Mouse (Mus musculus): ENCODE results near the gene Rps11.
"Not testable (repeated sequence)": the region's sequence is repeated elsewhere in the genome, so short reads cannot be mapped to it uniquely, and the experiment has no call there.

Gene Rps11

DNA sequence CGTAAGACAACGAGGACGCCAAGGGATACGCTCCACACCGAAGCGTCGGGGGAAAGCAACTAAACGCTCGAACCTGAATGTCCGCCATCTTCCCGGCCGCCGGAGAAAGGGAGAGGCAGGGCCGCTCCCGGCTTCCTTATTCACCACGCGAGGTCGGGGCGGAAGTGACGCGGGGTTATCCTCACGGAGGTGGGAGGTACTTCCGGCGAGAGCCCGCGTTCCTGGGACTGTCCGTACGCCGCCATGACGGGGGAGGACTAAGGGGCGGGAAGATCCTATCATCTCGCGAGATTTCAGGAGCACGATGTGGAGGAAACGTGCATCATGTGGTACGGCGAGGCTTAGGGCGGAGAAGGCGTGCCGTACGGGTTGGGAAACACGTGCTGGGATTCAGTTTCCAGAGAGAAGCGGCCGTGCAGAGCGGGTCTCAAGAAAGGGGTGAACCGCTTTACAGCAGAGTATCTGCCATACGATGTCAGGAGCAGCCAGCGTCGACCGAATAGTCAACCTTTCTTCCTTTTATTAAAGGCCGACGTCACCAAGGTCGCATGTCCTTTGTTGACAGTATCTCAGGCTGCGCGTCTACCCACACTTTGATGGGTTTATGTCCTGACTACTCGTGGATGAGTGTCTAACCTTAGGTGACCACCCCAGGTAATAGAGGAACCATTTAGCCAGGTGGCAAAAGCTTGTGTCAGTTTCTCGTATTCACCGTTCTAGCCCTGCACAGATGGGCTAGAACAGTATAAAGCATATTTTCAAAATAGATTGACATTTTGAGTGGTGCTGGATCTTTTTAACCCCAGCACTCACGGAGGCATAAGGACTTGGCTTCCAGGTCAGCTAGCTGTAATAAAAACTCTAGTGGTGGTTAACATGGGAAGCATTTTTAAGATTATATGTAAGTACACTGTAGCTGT is at the start of gene Rps11:
TSS of gene Rps11 (minus strand) at position 216 of the 920 bp plus-strand sequence.
- peak; percentile 96 for DNase-seq (ENCODE audit: low spot score)

DNA sequence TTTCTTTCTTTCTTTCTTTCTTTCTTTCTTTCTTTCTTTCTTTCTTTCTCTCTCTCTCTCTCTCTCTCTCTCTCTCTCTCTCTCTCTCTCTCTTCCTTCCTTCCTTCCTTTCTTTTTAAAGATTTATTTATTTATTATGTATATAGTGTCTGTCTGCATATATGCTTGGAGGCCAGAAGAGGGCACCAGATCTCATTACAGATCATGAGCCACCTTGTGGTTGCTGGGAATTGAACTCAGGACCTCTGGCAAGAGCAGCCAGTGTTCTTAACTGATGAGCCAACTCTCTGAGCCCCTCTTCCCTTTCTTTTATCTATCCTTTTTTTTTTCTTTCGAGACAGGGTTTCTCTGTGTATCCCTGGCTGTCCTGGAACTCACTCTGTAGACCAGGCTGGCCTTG is 49.5 kb upstream of the Rps11 start:
- not testable (repeated sequence) for DNase-seq (ENCODE audit: low spot score)

DNA sequence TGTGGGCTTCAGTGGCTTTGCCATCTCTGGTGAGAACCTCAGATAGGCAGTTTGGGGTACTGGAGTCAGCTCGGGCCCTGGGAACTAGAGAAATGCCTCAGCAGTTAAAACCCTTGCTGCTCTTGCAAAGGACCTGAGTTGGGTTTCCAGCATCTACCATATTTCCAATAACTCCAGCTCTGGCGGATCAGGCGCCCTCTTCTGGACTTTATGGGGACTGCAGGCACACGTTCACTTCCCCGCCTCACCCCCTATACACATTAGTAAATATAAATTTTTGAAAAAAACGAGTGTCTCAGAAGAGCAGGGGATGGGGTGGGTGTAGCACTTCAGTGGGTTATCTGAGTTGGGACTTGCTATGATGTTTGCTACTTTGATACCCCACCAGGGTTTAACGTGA is 48.7 kb upstream of the Rps11 start:
- peak; percentile 66 for DNase-seq (ENCODE audit: low spot score)

DNA sequence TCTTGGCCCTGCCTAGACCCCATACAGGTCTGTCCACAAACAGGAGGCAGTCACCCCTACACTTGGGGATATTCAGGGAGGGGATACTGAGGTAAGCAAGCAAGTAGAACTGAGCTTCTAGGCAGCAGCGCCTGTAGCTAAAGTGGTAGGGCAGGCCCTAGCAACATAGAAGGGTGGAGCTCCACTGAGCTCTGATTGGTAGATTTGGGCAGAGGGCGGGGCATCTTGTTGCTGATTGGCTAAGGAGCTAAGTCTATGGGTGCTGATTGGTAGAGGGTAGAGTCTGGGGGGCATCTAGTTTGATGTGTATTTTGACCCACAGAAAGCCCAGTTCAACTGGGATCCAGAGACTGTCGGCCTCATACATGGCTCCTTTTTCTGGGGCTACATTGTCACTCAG is 45.3 kb upstream of the Rps11 start:
- no peak for DNase-seq (ENCODE audit: low spot score)

DNA sequence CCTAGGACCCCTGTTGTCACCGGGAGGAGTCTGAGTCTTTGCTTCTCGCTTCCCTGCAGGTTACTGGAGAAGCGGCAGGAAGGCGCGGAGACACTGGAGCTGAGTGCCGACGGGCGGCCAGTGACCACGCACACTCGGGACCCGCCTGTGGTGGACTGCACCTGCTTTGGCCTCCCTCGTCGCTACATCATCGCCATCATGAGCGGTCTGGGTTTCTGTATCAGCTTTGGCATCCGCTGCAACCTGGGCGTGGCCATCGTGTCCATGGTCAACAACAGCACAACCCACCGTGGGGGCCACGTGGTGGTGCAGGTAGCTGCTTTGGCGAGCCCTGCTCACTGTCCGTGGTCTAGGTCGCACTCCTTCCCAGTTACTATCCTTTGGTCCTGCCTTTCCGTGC is 44.4 kb upstream of the Rps11 start:
- no peak for DNase-seq (ENCODE audit: low spot score)

DNA sequence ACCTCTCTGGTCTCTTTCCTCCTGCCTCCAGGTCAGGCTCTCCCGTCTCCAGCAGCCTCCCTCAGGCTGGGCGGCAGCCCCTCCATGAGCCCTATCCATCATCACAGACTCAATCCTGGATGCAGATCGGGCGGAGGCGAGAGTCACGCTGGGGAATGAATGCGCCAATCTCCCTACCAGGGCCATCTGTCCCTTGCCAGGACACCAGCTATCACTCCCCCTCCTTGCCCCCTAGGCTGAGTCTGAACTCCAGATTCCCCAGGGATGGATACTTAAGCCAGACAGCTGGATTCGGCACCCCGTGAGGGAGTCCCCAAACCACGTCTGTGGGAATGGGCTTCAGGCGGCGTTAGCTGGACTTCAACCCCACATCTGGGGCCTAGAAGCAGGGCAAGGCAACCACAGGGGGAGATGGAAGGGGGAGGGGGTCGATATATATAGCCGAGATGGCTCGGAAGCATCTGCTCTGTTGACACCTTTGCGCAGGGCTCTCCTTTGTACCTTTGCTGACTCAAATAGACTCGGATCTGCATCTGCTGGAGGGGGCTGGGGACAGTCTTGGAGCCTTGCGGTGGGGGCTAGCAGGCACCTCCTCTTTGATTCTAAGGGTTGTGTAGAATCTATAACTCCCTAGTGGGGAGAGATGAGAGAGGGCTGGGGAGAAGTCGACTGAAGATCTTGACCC is 43.7 kb upstream of the Rps11 start:
- DNase-seq (ENCODE audit: low spot score): no peak

DNA sequence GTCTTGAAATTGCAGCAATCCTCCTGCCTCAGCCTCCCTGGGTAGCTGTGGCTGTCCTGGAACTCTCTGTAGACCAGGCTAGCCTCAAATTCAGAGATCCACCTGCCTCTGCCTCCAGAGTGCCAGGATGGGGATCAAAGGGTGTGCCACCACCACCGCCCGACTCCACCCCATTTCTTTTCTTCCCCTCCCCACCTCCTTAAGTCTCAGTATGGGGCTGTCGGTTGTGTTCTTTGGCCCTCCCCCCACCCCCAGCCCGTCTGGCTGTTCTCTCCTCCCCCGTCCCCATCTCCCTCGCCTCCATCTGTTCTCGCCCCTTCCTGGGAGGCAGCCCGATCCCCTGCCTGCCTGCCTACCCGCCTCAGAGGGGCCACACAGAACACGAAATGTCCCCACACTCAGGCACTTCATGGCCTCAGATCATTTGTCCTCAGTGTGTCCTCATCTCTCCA is 42.7 kb upstream of the Rps11 start:
- DNase-seq (ENCODE audit: low spot score): no peak

DNA sequence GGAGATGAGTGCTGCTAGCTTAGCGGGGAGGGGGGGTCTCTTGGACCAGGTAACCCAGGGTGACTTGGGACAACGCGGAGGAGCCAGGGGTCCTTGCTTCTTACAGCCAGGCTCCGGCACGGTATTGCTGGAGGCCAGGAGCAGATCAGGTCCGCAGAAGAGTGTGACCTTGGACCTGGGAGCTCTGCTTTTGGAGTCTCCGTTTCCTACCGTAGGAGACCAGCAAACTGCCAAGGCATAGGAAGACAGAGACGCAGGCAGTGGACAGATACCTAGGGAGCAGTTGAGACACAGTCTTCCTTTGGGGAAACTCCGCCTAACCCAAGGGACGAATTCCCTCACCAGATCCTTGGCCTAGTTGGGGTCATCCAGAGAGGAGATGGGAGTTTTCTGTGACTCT is 41.5 kb upstream of the Rps11 start:
- DNase-seq (ENCODE audit: low spot score): no peak

DNA sequence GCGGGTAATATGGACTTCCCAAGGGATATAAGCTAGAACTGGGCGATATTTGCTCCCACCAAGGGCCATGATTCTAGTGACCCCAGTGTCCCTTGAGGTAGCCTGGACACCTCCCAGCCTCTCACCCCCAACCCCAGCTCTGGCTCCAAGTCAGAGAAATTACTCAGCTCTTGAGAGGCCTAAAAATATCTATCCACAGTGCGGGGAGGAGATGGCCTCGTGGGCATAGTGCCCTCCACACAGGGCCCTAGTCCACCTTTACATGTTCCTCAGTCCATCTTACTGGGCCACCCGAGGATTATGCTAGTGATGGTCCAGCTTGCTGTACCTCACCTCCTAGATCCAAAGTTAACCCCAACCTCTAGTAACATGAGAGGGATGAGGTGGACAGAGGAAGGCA is 40.6 kb upstream of the Rps11 start:
- no peak for DNase-seq (ENCODE audit: low spot score)

DNA sequence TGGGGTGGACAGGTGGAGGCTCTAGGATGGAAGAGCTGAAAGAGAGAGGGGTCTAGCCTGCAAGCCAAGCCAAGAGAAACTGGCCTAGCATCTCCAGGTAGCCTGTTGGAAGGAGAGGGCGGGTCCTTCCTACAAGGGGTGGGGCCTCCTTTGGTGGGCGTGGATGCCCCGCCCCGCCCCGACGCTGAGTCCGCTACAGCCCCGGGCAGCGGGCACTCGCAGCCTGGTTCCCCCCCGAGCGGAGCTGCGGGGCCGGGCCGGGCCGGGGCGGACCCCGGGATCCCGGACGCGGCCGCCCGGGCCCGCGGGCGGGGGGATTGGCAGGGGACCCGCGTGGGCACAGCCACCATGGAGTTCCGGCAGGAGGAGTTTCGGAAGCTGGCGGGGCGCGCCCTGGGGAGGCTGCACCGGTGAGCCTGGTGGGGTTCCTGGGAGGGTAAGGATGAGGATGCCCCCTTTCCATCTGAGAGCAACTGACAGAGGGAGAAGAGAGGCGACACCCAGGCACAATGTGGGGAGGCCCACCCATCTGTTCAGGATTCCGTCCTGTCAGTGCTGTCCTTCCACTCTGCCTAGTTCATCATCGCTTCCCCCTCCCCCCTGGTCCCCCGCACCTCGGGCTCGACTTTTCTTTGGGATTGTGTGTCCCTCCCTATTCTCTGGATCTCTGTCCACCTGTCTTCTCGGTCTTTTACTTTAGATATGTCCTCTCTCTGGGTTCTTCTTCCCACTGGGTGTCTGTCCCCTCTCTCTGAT is 39.7 kb upstream of the Rps11 start, which contains the start of gene Slc17a7:
TSS of gene Slc17a7 (plus strand) at position 215 of the 756 bp plus-strand sequence.
- DNase-seq (ENCODE audit: low spot score): no peak

DNA sequence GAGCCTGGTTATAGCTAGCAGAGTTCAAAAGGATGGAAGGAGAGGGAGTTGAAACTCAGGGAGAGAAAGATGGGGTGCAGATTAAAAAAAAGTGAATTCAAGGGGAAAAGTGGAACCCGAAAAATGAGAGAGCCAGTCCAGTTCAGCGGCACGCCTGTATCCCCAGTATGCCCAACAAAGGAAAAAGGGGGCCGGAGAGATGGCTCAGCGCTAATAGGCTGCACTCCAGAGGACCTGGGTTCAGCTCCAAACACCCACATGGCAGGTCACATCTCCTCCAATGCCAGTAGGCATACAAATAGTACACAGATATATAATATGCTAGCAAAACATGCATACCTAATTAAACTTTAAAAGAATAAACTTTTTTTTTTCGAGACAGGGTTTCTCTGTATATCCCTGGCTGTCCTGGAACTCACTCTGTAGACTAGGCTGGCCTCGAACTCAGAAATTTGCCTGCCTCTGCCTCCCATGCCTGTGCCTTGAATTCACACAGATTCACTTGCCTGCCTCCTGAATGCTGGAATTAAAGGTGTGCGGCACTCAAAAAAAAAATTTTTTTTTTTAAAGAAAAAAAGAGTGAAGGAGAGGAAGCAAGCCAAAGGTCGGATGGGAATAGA is 38.9 kb upstream of the Rps11 start:
- no peak for DNase-seq (ENCODE audit: low spot score)

DNA sequence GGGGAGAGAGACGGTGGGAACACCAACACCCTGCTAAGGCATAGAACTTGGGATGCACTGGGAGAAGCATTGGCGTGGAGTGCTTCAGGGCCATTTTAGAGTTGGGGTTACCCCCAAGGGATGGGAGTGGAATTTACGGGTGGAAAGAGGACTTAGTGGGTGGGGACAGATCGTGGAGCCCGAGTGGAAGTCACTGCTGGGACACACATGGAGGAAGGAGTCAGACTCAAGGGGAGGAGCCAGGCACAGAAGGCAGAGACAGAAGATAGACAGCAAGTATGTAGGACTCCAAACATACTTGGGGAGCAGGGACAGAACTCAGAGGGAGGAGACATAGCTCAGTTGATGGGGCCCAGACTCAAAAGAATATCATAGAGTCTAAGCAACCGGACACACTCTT is 38.3 kb upstream of the Rps11 start:
- DNase-seq (ENCODE audit: low spot score): no peak

DNA sequence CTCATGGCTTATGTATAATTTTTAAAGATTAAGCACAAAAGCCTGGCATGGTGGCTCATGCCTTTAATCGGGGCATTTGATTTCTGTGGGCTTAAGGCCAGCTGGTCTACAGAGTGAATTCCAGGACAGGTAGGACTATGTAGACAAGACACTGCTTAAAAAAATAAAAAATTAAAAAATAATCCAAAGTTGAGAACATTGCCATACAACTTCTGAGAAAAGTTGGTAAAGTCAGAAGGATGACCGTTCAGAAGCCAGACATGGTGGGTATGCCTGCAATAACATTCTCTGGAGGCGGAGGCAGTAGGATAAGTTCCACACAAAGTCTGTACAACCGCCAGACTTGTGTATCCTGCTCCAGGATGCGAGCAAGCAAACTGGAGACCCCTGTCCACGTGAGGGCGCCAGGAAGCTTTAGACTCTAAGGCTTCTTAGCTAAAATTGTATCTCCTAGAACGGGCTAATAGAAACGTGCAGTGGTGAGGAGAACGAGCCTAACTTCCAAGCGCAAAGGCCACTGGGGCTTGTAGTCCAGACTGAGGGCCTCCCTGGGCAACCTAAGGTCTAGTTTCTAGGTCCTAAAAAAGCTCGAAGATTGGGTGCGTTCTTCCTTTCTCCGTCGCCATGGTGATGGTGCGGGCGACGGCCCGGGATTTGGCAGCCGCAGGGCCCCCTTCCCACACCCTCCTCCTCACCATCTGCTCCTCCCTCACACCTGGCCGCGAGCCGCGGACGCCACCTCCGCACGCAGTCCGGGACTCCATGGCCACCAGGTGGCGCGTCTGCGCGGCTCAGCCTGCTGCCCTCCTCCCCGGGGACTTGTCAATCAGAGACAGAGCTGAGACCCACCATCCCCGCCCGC is 37.6 kb upstream of the Rps11 start:
- DNase-seq (ENCODE audit: low spot score): peak; percentile 97

DNA sequence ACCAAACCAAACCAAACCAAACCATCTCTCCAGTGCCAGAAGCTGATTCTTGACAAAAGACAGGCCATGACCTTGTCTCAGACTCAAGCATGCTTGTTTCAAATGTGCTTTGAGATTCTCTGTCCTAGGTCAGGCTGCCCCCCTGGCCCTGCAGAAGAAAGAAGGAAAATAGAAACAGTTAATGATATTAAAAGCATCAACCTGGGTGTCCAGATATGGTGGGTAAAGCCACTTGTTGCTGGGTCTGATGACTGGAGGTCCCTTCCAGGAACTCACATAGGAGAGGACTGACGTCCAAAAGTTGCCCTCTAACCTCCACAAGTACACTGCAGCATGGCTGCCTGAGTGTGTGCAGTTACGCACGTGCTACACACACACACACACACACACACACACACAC is 36.6 kb upstream of the Rps11 start:
- DNase-seq (ENCODE audit: low spot score): no peak

DNA sequence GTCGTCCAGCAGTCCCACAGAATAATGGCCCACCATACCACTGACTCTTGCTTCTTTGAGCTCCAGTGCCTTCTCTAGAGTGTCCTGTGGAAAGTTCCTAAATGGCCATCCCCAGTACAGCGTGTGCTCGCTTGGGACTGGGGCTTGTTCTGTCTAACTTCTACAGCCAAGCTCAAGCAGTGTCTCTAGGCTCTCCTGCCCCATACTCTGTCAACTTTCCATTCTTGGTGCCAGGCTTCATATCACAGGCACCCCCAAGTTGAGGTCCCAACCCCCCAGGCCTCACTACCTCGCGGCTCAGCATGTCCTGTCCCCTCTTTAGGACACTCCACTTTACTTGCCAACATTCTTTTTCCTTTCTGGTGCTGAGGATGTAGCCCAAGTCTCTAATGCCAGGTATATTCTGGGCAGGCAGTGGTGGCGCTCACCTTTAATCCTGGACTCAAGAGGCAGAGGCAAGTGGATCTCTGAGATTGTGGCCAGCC is 36.1 kb upstream of the Rps11 start:
- no peak for DNase-seq (ENCODE audit: low spot score)

DNA sequence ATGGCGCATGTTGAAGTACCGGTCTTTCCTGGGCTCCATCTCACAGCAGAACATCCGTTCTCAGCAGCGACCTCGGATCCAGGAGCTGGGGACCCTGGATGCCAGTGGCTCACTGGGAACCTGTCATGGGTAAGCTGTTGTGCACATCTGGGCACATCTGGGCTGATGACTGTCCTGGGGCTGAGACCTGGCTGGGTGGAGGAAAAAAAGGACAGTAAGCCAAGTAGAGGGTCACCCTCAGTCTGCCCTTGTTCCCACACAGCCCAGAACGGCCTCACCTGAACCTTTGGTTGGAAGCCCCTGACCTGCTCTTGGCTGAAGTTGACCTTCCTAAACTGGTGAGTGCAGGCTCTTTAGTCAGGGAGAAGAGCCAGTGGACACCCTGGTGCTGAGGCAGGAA is 34.8 kb upstream of the Rps11 start:
- DNase-seq (ENCODE audit: low spot score): no peak

DNA sequence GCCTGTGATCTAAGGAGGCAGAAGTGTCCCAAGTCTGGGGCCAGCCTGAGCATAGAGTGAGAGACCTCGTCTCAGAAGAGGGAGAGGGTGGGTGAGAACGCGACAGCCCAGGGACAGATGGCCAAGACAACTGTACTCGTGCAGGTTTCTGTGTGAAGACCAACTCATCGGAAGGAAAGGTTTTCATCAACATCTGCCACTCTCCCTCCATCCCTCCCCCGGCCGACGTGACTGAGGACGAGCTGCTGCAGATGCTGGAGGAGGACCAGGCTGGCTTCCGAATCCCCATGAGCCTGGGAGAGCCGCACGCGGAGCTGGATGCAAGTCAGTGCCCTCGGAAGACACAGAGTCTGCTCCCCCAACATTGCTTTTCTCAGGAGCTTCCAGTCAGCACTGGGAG is 33.2 kb upstream of the Rps11 start:
- DNase-seq (ENCODE audit: low spot score): no peak

DNA sequence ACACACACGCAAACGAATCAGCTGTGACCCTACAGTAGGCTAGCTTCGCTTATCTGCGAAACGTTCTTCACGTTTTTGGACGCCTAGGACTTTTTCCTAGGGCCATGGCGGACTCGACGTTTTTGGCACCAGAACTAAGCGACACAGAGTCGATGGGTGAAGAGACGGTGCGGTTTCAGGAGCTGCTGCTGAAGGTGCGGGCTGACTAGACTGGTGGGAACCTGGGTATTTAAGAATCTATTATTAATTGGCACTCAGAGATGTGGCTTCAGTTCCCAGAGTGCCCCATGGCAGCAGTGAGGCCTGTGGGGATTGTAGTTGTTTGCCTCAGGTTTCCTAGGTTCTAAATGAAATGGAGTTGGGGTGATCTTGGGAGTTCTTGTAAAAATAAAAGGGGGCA is 32.0 kb upstream of the Rps11 start:
- no peak for DNase-seq (ENCODE audit: low spot score)

DNA sequence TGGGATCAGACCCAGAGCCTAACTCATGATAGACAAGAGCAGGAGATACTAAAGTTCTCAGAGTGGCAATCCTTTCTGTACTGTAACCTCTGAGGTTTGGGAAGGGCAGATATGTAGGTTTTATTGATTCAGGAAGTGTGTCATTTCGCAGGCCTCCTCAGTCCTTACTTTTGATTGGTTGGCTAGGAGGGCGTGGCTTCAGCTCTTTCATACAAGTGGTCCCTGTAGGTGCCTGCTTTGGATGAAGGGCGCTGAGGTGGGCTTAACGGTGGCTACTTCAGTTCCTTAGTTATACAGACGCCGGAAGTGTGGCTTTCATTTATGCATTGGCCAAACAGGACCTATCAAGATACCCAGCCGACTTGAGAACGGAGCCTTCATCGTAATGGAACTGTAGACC is 31.4 kb upstream of the Rps11 start:
- DNase-seq (ENCODE audit: low spot score): no peak

DNA sequence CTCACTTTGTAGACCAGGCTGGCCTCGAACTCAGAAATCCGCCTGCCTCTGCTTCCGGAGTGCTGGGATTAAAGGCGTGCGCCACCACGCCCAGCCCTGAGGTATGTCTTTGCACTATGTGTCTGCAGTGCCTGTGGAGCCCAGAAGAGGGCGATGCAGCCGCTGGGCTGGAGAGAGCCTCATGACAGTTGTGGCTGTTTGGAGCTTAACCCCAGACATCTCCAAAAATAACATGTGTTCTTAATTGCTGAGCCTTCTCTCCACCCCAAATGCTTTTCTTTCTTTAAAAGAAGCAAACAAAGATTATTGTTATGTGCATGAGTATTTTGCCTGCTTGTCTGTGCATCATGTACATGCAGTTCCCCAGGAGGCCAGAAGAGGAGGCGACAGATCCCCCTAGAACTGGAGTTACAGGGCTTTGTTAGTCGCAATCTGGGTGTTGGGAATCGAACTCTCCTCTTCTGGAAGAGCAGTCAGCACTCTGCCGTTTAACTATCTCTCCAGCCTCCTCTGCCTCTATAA is 30.8 kb upstream of the Rps11 start:
- peak; percentile 82 for DNase-seq (ENCODE audit: low spot score)
